Mouse (Mus musculus) kidney, postnatal 10 days (tissue): ENCODE data around the gene Slc25a28.

Source experiments
- DNase-seq: peaks from one replicate; pipeline ENCODE4 v3.0.0; 2021; ENCODE audit warnings: mixed read lengths

The Slc25a28 gene

DNA sequence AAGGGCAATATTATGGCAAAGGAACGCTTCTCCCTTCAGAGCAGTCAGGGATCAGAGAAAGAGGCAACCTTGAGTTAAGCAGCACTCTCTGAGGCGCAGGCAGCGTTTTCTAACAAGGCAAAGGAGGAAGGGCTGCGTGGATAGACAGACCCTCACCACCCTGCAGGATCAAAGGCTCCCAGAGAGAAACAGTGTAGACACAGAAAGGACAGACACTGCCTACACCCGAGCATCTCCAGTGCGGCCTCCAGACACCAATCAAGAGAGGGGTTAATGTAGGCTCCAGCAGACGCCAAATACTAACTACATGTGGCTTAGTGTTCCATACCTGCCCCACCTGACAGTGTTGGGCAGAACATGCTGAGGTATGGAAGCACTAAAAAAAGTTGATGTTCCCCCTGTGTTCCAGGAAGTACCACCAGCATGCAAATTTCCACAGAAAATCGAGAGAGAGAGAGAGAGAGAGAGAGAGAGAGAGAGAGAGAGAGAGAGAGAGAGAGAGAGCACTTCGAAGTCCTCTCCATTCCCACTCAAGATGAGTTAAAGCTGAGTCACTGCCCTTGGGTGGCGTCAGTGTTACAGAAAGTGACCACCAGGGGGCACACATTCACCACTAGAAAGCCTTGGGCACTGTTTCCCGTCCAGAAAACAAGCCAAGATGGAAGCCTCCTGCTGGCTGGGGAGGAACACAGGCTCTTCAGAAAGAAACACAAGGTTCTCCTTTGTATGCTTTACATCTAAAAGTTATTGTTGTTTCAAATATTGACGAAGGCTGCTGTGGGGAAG, 44.0 kb downstream of the Slc25a28 start:
- peak; percentile 92 for DNase-seq

DNA sequence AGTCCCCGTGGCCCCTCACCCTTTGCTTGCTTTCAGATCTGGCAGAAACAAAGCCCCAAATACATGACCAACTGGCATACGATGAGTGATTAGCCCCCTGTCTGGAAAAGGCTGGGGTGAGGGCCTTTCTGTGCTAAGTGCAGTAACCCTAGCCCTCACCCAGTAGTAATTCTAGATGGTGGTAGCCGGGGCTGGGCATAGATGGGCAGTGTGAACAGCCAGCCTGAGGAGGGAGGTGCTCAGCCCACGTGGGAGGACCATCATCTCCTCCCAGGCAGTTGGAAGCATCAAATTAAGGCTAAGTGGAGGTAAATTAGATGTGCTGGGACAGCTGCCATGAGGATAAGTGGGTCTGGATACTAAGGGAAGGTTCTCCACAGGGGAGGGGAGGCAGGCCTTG, 45.6 kb downstream of the Slc25a28 start:
- DNase-seq: no peak

DNA sequence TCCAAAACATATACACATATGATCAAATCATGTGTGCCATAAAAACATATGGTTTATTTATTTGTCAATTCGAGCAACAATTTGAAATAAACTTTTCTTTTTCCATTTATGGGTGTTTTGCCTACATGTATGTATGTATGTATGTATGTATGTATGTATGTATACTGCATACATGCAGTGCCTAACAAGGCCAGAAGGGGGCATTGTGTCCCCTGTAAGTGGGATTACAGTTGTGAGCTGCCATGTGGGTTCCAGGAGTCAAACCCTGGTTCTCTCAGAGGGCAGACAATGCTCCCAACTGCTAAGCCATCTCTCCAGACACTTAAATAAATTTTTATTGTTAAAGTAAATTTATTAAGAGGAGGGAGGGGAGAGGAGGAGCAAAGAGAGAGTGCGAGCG, 47.3 kb downstream of the Slc25a28 start:
- DNase-seq: no peak

DNA sequence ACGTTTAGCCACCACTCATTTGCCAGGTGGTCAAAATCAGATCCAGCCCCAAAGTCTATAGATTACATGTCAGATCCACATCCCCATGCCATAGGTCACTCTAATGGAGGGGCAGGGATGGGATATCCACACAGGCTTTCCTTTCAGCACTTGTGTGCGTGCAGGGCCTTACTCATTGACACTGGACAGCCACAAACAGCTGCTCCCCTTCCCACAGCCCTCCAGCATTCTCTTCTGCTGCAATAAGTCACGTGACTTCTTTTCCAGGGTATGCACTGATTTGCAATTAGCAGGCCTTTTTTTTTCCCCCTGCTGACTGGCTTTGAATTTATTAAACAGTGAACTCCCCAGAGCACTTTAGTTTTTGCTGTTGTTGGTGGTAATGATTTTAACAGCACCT, 48.5 kb downstream of the Slc25a28 start:
- no peak for DNase-seq

DNA sequence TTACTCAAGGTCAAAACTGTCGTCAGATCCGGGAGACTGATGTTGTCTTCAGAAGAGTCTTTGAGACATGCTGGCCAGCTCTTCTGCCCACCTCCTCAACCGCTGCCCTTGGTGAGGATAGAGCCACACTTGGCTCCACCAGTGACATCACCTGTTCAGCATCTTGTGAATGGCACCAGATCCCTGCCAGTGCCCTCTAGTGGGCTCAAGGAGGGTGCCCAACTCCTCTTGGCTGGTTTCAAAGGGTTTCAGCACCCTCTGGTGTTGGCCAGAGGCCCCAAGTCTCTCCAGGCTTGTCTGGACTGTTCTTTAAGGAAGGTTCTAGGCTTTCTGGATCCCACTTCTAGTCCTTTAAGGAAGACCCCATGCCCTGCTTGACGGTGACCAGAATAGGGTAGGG, 50.8 kb downstream of the Slc25a28 start:
- DNase-seq: peak; percentile 77

DNA sequence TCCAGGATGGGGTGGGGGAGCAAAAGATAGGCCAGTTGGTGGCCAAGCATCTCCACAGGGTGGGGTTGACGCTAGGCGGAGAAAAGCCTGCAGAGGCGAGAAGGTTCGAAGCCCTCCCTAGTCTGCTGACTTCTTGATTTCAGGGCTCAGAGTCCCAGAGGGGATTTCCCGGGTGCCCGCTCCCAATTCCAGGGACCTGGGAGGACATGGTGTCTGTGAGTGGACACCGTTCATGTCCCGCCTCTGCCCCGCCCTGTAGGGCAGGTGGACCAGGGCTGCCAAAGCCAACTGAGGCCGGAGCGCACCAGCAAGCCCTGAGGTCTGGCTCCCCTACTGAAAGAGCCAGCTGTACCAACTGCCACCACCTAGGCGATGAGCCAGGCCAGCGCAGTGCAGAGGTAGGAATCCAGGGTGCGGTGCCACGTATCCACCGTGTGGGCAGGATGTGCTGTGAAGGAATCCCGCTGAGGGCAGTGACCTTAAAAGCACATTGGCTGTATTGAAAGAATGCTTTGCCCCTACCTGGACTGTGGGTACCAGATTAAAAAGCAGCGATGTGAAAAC, 54.7 kb downstream of the Slc25a28 start:
- DNase-seq: no peak

DNA sequence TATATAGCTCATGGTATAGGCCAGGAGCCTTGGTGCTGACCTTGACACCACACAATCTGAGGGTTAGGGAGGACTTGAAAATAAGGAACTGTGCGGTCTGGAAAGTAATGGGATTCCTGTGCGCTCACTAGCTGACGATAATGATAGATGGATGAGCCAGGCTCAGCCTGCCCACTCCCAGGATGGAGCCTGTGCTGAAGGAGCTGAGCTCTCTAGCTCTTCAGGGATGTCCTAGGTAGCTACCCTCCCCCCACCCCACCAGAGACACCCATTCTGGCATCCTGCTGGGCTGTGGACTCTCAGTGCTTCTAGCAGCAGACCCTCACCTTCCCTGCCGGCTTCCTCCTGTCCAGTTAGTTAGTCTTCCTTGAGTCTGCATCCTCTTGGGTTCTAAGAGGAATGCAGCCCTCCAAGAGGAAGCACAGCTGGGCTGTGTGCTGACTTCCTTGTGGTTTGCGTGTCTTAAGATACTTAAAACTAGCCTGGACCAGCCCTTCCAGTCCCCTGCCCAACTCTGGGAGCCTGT, 56.1 kb downstream of the Slc25a28 start:
- DNase-seq: no peak

DNA sequence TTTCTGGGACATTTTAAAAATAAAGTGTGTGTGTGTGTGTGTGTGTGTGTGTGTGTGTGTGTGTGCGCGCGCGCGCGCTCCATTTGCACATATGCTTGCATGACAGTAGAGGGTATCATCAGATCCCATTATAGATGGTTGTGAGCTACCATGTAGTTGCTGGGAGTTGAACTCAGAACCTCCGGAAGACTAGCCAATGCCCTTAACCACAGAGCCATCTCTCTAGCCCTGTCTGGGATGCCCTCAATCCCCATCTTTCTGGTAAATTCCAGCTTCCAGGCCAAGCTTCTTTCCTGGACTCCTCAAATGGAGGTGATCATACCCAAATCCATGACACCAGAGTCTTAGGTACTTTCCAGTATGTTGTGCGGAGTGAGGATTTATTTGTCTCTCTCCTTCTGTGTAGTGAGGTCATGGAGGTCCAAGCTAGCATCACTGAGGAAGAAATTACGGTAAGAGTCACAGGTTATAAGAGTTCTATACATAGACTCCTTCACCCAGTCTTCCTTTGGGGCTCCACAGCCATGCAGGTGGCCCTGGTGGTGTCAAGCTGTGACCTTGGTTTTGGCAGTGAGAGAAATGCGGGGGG, 56.8 kb downstream of the Slc25a28 start:
- DNase-seq: no peak

DNA sequence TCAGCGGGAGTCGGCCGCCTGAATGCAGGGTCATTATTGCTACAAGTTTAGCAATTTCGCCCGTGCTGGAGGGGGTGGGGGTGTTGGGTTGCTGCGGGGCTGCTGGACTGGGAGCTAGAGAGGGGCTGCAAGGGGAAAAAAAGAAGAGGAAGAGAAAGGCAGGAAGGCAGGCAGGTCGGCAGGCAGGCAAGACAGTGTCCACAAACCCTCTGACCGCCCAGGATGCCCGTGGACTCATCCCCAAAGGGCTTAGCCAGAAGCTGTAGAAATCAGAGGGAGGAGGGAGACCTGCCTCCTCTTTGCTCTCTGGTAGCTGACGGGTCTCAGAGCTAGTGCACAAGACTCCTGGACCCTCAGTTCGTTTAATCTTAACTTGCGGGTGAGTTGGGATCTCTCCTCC, 57.8 kb downstream of the Slc25a28 start:
- DNase-seq: no peak

DNA sequence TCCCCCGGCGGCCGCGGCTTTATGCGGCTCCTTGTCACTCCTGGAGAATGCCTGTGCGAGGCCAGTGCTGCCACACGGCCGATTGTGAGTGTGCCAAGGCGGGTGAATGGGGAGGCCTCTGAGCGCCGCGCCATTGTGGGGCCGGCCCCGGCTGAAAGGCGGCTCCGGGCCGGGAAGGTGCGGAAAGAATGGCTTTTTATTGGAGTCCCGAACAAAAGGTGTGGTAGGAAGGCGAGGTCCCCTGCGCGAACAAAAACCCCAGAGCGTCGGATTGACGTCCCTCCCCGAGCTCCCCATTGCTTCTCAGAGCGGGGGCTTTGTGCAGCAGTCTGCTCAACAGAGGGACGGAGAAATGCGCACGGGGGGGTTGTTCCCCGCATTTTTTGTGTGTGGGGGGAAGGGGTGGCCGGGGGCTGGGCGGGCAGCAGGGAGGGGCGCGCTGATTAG, 58.2 kb downstream of the Slc25a28 start:
- DNase-seq: no peak

DNA sequence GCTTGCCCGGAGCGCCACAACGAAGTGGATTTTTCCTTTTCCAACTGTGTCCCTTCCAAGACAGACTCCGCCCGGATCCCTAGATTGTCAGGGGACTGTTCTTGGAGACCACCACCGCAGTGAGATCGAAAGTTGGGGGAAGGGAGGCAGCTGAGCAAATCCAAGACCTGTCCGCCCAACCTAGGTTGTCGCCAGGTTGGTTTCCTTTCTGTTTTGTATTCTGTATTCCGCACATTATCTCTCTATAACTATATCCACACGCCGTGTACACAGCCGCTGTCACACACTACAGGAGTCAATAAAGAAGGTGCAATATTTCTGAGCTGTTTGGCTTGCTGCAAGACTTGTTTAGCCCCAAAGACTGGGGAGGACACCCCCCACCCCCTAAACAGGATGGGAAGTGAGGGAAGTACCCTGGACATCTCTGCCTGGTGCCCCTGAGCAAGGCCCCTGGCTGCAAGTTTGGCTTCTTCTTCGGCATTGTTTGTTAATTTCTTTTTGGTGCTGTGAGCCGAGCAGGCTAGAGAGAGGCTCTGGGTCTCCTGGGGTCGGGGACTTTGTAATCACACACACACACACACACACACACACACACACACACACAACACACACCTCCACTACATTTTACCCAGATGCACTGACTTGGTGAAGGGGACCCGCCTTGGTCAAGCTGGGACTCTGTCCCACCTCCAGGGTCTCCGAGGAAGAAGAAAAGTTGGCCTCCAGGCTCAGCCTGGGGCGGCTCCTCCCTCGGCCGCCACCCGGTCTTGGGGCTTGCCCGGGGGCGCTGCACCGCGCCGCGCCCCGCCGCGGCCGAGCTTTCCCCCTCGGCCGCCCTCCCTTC, 58.9 kb downstream of the Slc25a28 start:
- no peak for DNase-seq

DNA sequence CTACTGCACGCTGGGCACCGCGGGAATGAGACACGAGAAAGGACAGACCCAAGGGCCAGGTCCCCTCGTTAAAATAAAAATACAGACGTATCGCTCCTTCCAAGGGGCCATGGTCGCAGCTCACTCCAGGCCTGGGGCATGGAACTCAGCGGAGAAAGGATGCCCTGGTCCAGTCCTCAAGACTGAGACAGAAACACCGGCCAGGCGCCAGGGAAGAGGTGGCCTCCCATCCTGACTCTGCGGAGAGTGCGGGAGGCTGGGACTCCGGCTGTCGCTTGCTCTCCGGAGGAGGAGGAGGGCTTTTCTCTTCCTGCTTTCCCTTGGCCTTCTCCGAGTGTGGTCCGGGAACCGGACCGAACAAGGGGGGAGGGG, 59.6 kb downstream of the Slc25a28 start:
- DNase-seq: no peak

DNA sequence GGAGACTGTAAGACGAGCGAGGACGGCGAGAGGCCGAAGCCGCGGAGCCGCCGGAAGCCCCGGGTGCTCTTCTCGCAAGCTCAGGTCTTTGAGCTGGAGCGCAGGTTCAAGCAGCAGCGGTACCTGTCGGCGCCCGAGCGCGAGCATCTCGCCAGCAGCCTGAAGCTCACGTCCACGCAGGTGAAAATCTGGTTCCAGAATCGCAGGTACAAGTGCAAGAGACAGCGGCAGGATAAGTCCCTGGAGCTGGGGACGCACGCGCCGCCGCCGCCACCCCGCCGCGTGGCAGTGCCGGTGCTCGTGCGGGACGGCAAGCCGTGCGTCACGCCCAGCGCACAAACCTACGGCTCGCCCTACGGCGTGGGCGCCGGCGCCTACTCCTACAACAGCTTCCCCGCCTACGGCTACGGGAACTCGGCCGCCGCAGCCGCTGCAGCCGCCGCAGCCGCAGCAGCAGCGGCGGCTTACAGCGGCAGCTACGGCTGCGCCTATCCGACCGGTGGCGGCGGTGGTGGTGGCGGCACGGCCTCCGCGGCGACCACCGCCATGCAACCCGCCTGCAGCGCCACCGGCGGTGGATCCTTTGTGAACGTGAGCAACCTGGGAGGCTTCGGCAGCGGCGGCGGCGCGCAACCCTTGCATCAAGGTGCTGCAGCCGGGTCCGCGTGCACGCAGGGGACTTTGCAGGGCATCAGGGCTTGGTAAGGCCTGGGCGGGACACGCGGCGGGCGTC, 60.2 kb downstream of the Slc25a28 start:
- DNase-seq: peak; percentile 41
